Mouse (Mus musculus) heart, postnatal 0 days (tissue): Measurements from ENCODE around the gene Atp2b4. TPM values are rescaled to one million over a fixed set of nuclear protein-coding genes. Genes with fewer than 3 reads are reported as not detected.

Source experiments
- ATAC-seq: fragments of 200-750 bp; cut with Nextera tagmentation; 2 replicates; pipeline ENCODE4 v1.8.0; 2017; ENCODE audit warnings: low read depth, moderate number of reproducible peaks, moderate library complexity; ENCODE audit not compliant: insufficient read depth
- DNase-seq: peaks from one replicate; pipeline ENCODE4 v3.0.0-alpha.2; 2016; ENCODE audit warnings: low spot score
- H3K27ac ChIP-seq: fragments of 300-500 bp; sonication (generic); 2 replicates; pipeline ENCODE4 v1.5.1; 2014; ENCODE audit warnings: low read depth, mild to moderate bottlenecking
- H3K27me3 ChIP-seq: fragments of 300-500 bp; sonication (generic); 2 replicates; pipeline ENCODE4 v1.6.1; 2014; ENCODE audit warnings: low read length, mixed read lengths; ENCODE audit not compliant: control insufficient read depth, insufficient read depth
- H3K36me3 ChIP-seq: fragments of 300-500 bp; sonication (generic); replicated peaks from 2 replicates; pipeline ENCODE4 v1.6.1; 2014; ENCODE audit warnings: low read length, mixed read lengths; ENCODE audit not compliant: control insufficient read depth, insufficient read depth
- H3K4me1 ChIP-seq: fragments of 300-500 bp; sonication (generic); 2 replicates; pipeline ENCODE4 v1.6.1; 2014; ENCODE audit warnings: antibody characterized with exemption; ENCODE audit not compliant: control insufficient read depth, insufficient read depth
- H3K4me2 ChIP-seq: fragments of 300-500 bp; sonication (generic); 2 replicates; pipeline ENCODE4 v1.6.1; 2014; ENCODE audit warnings: low read depth, mild to moderate bottlenecking, low read length, moderate library complexity
- H3K4me3 ChIP-seq: fragments of 300-500 bp; sonication (generic); 2 replicates; pipeline ENCODE4 v1.5.1; 2014; ENCODE audit warnings: low read depth, low read length
- H3K9ac ChIP-seq: fragments of 300-500 bp; sonication (generic); replicated peaks from 2 replicates; pipeline ENCODE4 v1.6.1; 2014; ENCODE audit warnings: low read depth, low read length, mixed read lengths
- H3K9me3 ChIP-seq: fragments of 300-500 bp; sonication (generic); replicated peaks from 2 replicates; pipeline ENCODE4 v1.6.1; 2016; ENCODE audit warnings: low read length; ENCODE audit not compliant: control insufficient read depth
- CTCF ChIP-seq: IDR thresholded peaks from 2 replicates; pipeline ENCODE4 v1.5.1; 2016; ENCODE audit warnings: antibody characterized with exemption, control low read depth, low read depth
- EP300 ChIP-seq: IDR thresholded peaks from 2 replicates; pipeline ENCODE4 v1.6.1; 2016; ENCODE audit warnings: antibody characterized with exemption, low read depth
- WGBS: fragments of 180-500 bp; shearing (Covaris S2); extraction: QIAGEN DNeasy Blood & Tissue Kit; methylation state at CpG from one replicate; pipeline ENCODE4 v1.1.7; 2014; 5-methylcytosine and 5-hydroxymethylcytosine counted together
- polyA plus RNA-seq: library from polyadenylated mRNA; unstranded; fragments of >200 nt; fragmentation: Nextera tagmentation; extraction: Ambion mirVana; gene quantifications from 2 replicates; pipeline ENCODE4 v1.2.1, GENCODE M21; 2015
- total RNA-seq: library from RNA; depleted of rRNA; stranded (reverse); fragments of >200 nt; gene quantifications from 2 replicates; pipeline ENCODE4 v1.2.3, GENCODE M21; 2014; ENCODE audit warnings: low replicate concordance

Gene Atp2b4
- total and polyA plus RNA-seq, 2 experiments from 2014 or later: 5.0 to 34.5 TPM

DNA sequence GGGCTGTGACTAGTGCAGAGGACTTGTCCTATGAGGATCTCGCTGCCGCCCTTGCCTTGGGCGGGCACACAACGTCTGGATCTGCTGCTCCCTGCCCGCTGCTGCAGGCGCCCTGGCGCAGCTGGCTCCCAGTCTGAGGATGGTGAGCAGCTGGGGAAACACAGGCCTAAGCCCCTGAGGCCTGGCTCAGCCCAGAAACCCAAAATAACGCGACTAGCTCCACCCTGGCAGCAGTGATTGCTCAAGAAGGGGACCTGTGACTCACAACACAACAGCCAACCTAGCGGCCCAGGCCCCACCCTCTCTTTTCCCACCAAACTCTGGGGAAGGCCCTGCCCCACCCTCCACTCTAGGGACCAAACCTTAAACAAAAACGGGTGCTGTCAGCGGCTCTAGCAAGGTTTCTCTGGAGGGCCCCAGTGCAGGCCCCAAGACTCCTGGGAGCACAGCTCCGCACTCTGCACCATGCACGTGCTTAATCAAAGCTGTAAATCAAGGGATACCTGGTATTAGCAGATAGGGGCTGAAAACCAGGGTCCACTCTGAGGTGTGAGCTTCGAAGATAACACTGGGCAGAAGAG is 23.1 kb downstream of the Atp2b4 start:
- peaks cover 11% of the 10 kb centered on the region; the same call in 1 of the 2 replicates for H3K4me1 ChIP-seq
- no peak overlapping the region for H3K4me3 ChIP-seq
- H3K27ac ChIP-seq: no peak overlapping the region
- H3K4me2 ChIP-seq: no peak overlapping the region
- no peak overlapping the region for H3K9ac ChIP-seq
- no peaks in the 10 kb centered on the region for H3K36me3 ChIP-seq
- DNase-seq (no peak), ATAC-seq (no peak)
- 76% methylated on average over 15 of the region's 15 CpGs for WGBS
- H3K27me3 ChIP-seq: no peaks in the 10 kb centered on the region
- no peaks in the 10 kb centered on the region for H3K9me3 ChIP-seq
- TF ChIP-seq EP300: no peak
- TF ChIP-seq CTCF: no peak

DNA sequence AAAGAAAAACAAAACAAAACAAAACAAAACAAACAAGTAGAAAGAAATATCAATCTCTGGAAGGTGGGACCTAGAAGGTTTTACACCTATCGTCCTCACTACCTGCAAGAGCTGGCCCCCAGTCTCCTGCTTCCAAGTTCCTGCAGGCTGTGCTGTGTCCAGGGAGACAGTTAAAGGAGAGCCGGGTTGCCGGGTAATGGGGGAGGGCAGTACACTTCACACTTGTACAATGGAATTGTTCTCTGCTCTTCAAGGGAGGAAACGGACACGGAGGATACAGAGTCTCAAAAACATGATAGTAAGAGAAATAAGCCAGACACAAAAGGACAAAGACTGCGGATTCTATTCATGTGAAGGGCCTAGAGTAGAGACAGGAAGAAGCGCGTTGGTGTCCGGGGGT is 28.3 kb downstream of the Atp2b4 start:
- Histone ChIP-seq H3K4me1 (peaks cover 25% of the 10 kb centered on the region), H3K4me3 (no peak overlapping the region), H3K27ac (peak overlapping the region; percentile 57), H3K36me3 (no peaks in the 10 kb centered on the region; the same call in 1 of the 2 replicates), H3K4me2 (no peak overlapping the region), H3K9me3 (no peaks in the 10 kb centered on the region), H3K27me3 (no peaks in the 10 kb centered on the region), H3K9ac (no peak overlapping the region)
- 44% methylated on average over 9 of the region's 9 CpGs for WGBS
- ATAC-seq (peak; percentile 56; the same call in 1 of the 2 replicates), DNase-seq (peak; percentile 61)
- TF ChIP-seq CTCF (no peak), EP300 (no peak)

DNA sequence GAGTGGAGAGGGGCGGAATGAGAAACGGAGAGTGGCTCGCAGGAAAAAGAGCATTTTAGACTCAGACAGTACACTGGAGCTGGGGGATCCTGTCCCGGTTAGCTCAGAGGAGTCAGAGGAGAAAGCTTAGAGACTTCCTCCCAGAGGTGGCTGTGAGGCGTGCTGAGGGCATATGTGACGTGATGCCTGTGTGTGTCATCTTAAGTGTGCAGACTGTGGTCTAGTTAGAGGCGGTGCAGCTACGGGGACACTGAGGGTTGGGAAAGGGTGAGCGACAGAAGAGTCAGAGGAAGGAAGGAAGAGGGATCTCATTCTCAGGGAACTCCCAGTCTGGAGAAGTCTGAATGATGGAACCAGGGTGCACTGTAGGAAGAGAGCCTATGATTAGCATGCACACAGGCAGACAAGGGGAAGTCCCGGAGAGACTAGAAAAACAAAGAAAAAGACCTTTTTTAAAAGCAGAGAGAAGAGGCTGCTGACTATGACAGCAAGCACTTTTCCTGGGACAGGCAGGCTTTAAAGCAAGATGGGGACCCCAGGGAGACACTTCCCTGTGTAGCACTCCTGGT is 28.9 kb downstream of the Atp2b4 start:
- DNase-seq (peak; percentile 28), ATAC-seq (peak; percentile 40)
- Histone ChIP-seq H3K27me3 (no peaks in the 10 kb centered on the region), H3K4me3 (no peak overlapping the region), H3K36me3 (no peaks in the 10 kb centered on the region; the same call in 1 of the 2 replicates), H3K9me3 (no peaks in the 10 kb centered on the region), H3K27ac (peak overlapping the region; percentile 46), H3K4me2 (no peak overlapping the region), H3K4me1 (peaks cover 24% of the 10 kb centered on the region), H3K9ac (no peak overlapping the region)
- 60% methylated on average over 10 of the region's 10 CpGs for WGBS
- TF ChIP-seq CTCF (no peak), EP300 (no peak)

GRCm38 (mm10) chr1:133767994-133768393 is 32.8 kb downstream of the Atp2b4 start:
- Histone ChIP-seq H3K27me3 (no peaks in the 10 kb centered on the region), H3K4me1 (peaks cover 34% of the 10 kb centered on the region), H3K4me3 (no peak overlapping the region), H3K9me3 (no peaks in the 10 kb centered on the region), H3K36me3 (no peaks in the 10 kb centered on the region; the same call in 1 of the 2 replicates), H3K27ac (0 out of 2 replicates have a peak overlapping the region, but pooled peaks have one; percentile 46), H3K4me2 (no peak overlapping the region), H3K9ac (no peak overlapping the region)
- 80% methylated on average over 5 of the region's 5 CpGs for WGBS
- DNase-seq (no peak), ATAC-seq (no peak)
- TF ChIP-seq EP300: no peak
- TF ChIP-seq CTCF: no peak

GRCm38 (mm10) chr1:133766901-133767529 is 33.8 kb downstream of the Atp2b4 start:
- 27% methylated on average over 11 of the region's 11 CpGs for WGBS
- ATAC-seq: peak; percentile 36; the same call in 1 of the 2 replicates
- no peak overlapping the region for H3K4me2 ChIP-seq
- H3K27me3 ChIP-seq: no peaks in the 10 kb centered on the region
- no peak for TF ChIP-seq EP300
- no peak for TF ChIP-seq CTCF
- no peak overlapping the region for H3K9ac ChIP-seq
- peaks cover 28% of the 10 kb centered on the region for H3K4me1 ChIP-seq
- peak overlapping the region; percentile 46 for H3K27ac ChIP-seq
- no peaks in the 10 kb centered on the region for H3K9me3 ChIP-seq
- no peak for DNase-seq
- H3K4me3 ChIP-seq: no peak overlapping the region
- H3K36me3 ChIP-seq: no peaks in the 10 kb centered on the region; the same call in 1 of the 2 replicates
